Mouse (Mus musculus) splenic B cell, adult 2 months (primary cell): Measurements from ENCODE around the gene Sh2d3c.
A peak's percentile ranks its signal among the peaks of the same experiment; 100 is the strongest.

Experiments used
- DNase-seq: peaks from one replicate; pipeline ENCODE4 v3.0.0-alpha.2; 2011; ENCODE audit warnings: low read depth, low spot score
- H3K27me3 ChIP-seq: 2 replicates; pipeline ENCODE4 v1.6.1; 2012; ENCODE audit warnings: mild to moderate bottlenecking, low read length, moderate library complexity, mixed read lengths; ENCODE audit not compliant: control insufficient read depth, poor library complexity, insufficient read depth, severe bottlenecking
- H3K36me3 ChIP-seq: 2 replicates; pipeline ENCODE4 v1.6.1; 2012; ENCODE audit warnings: mild to moderate bottlenecking, low read length, moderate library complexity, mixed read lengths; ENCODE audit not compliant: control insufficient read depth, poor library complexity, insufficient read depth, severe bottlenecking

Gene Sh2d3c

DNA sequence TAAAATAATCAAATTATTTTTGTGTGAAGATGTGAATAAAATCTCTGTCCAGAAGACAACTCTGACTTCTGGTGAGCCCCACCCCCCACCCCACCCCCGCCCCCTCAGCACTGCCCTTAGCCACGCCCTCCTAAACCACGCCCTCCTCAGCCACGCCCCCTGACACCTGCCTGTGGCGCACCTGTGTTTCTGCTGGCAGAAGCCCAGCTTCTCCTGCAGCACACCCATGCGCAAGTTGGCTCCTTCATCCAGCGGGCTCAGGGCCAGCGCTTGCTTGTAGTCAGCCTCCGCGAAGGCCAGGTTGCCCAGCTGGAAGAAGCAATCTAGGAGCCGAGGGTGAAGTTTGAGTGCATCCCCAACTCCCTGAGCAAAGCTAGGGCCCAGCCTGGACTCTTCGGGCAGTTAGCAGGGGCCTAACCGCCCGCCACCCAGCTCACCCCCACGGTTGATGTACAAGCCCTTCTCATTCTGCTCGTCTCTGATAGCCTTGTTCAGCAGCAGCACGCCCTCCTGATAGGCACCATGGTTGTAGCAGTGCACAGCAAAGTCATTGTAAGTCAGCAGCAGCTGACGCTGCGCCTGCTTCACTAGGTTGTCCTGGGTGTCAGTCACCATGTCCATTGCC is 47.9 kb downstream of the Sh2d3c start:
- no peaks in the 10 kb centered on the region for H3K36me3 ChIP-seq
- DNase-seq: no peak
- no peaks in the 10 kb centered on the region for H3K27me3 ChIP-seq

DNA sequence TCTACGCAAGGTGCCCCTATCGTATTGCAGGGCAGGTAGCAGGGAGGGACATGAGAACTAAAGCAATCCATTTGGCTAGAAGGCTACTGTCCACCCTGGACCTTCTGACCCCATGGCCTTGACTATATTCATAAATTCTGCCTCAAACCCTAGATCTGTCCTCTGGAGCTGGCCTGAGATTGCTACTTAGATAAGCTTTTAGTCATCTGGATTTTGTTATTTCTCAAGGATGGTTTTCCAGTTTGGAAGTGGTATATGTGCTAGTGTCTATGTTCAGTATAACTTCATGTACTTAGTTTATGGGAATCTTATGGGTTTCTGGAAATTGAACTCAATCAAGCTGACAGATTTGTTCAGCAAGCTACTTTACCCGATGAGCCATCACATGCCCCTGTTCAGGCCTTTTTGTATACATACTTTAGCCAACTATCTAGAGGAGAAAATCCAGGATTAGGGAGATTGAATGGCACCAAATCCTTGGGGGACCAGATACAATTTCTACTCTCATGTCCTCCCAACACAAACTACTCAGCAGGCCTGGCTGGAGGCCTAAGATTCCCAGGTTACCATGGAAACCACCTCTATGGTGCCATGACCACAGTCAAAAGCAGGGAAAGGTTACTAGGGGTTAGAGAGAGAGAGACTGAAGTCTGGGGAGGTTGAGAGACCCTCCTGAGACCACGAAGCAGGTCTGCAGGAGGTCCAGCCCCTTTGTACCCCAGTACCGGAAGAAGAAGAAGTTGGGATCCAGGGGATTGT is 48.7 kb downstream of the Sh2d3c start:
- Histone ChIP-seq H3K27me3 (no peaks in the 10 kb centered on the region), H3K36me3 (no peaks in the 10 kb centered on the region)
- DNase-seq: no peak

DNA sequence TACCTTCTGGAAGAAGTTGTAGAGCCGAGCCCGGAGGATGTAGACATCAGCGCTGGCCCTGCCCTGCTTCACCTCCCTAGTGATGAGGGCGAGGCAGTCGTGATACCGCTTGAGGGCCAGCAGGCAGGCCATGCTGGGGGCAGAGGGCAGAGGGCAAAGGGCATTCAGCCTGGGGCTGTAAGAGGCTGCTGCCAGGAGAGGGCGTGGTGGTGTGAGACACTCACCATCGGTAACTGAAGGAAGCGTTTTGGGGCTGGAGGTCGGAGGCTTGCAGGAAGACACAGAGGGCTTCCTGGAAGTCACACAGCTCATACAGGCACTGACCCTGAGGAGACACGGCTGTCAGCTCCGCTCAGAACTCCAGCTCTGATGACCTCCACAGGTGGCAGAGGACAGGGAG is 51.0 kb downstream of the Sh2d3c start:
- H3K36me3 ChIP-seq: no peaks in the 10 kb centered on the region
- no peak for DNase-seq
- H3K27me3 ChIP-seq: no peaks in the 10 kb centered on the region

DNA sequence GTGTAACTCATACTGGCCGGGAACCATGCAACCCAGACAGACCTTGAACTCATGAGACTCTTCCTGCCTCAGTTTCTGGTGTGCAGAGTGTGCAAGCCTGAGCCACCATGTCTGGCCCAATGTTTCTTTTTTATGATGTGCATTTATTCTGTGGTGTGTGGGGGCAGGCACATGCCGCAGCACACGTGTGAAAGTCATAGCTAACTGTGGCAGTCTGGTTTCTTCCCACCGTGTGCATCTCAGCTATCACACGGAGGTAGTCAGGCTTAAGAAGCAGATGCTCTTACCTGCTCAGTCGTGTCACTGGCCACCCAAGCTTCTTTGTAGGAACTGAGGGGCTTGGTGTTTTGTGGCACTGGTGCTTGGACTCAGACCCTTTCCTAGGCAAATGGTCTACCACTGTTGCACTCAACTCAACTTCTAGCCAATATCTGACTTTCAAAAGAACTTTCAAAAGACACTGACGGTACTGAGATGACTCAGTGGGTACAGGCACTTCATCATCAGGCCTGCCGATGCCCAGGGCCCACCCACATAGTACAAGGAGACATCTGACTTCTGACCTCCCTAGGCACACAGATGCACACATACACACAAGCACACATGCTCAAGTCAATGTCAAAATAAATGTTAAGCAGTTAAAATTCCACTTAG is 51.9 kb downstream of the Sh2d3c start:
- no peak for DNase-seq
- Histone ChIP-seq H3K36me3 (no peaks in the 10 kb centered on the region), H3K27me3 (no peaks in the 10 kb centered on the region)

DNA sequence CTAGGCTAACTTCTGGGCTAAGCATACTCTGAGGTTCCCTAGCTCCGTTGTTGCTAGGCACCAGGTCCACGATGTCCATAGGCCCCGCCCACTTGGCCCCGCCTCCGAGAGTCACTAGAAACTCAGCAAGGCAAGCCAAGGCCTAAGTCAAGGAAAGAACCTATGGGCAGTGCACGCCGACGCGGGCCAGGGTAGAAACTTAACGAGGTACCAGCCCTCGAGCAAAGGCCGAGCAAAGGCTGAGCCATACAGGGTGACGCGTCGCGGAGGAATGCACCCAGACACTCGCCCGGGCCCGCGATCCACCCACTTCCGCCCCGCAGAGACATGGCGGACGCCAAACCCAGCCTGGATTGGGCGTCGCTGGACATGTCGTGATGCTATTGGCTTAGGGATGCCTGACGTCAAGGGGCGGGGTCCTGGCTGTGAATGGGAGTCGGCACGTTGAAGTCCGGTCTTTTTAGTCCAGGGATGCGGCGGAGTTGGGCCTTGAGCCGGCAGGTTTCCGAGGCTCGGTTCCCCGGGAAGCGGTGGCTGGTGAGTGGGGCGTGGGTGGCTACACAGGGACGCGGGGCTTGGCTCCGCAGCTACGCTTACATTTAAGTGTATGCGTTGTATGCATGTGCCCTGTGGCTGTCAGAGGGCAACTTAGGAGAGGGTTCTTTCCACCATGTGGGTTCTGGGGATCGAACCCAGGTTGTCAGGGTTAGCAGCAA is 54.7 kb downstream of the Sh2d3c start, which contains the start of the genes Ttc16 and Ptrh1:
Ttc16 (minus strand) TSS at position 275 of the 716 bp plus-strand sequence.
Ptrh1 (plus strand) TSS at position 428 of the 716 bp plus-strand sequence.
- Histone ChIP-seq H3K36me3 (no peaks in the 10 kb centered on the region), H3K27me3 (no peaks in the 10 kb centered on the region)
- DNase-seq: peak; percentile 96

DNA sequence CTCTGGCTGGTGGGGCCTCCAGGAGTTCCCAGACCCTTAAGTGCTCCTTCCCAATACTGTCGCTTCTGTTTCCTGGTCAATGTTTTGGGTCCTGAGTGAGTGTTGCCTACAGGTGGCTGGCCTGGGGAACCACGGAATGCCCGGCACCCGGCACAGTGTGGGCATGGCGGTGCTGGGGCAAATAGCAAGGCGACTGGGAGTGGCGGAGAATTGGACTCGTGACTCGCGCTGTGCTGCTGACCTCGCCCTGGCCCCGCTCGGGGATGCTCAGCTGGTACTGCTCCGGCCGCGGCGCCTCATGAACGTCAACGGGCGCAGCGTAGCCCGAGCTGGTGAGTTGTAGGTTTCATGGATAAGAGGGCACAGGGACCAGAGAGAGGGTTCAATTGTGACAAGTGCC is 55.3 kb downstream of the Sh2d3c start:
- no peaks in the 10 kb centered on the region for H3K27me3 ChIP-seq
- H3K36me3 ChIP-seq: no peaks in the 10 kb centered on the region
- DNase-seq: no peak

DNA sequence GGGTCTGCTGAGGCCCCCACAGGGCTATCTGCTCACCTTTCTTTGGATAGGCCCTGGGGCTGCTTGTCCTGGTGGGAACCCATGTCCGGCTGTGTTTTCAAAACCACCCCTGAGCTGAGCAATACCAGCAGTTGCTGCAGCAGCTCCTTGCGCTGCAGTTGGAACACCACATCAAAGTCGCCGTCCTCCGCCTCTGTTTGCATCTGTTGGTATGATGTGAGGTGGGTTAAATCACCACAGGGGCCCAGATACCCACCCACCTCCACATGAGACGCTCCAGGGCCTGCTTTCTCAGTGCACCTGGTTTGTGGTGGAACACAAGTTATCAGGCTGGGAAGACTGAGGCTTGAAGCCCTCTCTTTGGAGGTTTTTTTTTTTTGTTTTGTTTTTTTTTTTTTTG is 57.2 kb downstream of the Sh2d3c start:
- Histone ChIP-seq H3K36me3 (no peaks in the 10 kb centered on the region), H3K27me3 (no peaks in the 10 kb centered on the region)
- DNase-seq: no peak

DNA sequence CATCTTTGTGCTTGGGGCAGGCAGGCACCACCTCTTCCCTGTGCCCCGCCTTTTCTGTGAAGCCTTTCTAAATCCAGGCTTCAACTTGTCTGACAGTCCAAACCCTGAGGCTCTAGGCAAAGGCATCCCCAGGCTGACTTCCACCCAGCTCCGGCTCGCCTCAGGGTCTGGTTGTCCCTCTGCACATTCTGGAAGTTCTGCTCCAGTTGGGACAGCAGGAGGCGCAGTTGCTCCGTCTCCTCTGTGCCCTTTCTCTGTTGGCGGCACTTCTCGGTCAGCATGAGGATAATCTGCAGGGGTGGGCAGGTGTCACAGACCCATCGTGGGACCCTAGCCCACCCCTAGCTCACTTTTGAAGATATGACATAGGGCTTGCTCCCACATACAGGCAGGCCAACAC is 58.3 kb downstream of the Sh2d3c start:
- no peaks in the 10 kb centered on the region for H3K27me3 ChIP-seq
- no peaks in the 10 kb centered on the region for H3K36me3 ChIP-seq
- peak; percentile 70 for DNase-seq

DNA sequence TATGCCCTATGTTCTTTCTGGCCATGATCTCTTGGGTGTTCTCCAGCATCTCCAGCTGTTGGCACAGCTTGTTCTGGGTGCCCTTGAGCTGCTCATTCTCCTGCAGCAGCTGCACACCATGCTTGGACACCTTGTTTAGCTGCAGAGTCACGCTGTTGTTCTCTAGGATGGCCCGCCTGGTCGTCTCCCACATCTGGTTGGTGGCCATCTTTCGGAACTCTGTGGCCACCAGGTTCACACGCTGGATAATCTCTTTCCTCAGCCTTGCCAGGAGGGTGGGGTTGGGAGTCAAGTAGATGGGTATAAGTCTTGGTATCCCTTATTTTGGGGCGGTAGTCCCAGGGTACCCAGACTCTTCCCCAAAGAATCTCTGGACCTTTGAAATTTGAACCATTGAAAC is 58.9 kb downstream of the Sh2d3c start:
- H3K36me3 ChIP-seq: no peaks in the 10 kb centered on the region
- H3K27me3 ChIP-seq: no peaks in the 10 kb centered on the region
- no peak for DNase-seq

DNA sequence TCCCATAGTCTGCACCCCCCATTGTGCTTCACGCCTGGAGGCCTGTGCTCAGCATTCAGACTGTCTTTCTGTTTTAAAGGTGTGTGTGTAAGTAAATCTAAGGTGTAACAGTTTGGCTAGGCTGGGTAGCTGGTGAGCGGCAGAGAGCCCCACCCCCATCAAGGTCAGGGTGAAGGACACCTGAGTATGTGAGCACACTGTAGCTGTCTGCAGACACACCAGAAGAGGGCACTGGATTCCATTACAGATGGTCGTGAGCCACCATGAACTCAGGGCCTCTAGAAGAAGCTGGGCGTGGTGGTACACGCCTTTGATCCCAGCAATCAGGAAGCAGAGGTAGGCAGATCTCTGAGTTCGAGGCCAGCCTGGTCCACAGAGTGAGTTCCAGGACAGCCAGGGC is 60.9 kb downstream of the Sh2d3c start:
- Histone ChIP-seq H3K36me3 (no peaks in the 10 kb centered on the region), H3K27me3 (no peaks in the 10 kb centered on the region)
- DNase-seq: no peak

DNA sequence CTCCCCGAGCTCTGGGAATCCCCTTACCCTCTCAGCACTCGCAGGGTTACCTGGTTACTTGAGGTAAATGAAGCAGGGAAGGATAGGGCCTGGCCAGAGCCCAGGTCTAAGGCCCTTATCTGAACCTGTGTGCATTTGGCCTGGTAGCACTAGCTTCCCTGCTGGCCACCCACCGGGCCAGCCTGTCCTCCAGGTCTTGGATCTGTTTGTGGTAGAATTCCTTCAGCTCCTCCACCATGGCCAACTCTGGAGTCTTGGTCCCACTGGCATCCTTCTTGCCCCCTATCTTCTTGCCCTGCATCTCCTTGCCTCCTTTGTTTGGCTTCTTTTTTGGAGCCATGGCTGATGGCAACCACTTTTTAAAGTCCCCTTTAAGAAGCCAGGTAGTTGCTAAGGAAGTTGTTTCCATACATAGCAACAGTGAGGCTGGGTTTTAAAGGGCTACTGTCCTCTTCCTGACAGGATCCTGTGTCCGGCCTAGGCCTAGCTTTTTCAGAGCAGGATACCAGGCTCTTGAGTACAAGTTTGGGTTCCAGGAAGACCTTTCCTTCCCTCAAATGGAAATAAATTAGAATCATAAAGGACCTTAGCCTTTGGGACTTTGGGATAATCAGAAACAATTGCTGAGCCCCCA is 63.3 kb downstream of the Sh2d3c start, which contains the start of gene Cfap157:
Cfap157 (minus strand) TSS at position 381 of the 634 bp plus-strand sequence.
- no peaks in the 10 kb centered on the region for H3K36me3 ChIP-seq
- H3K27me3 ChIP-seq: no peaks in the 10 kb centered on the region
- no peak for DNase-seq

DNA sequence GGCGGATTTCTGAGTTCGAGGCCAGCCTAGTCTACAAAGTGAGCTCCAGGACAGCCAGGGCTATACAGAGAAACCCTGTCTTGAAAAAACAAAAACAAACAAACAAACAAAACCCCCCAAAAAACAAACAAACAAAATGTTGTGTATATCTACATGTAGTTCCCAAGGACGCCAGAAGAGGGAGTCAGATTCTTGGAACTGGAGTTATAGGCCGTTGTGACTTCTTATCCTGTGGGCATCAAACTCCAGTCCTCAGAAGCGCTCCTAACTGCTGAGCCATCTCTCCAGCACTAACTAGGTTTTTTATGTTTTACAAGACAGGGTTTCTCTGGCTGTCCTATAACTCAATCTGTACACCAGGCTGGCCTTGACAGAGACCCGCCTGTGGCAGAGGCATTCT is 66.3 kb downstream of the Sh2d3c start:
- peak; percentile 61 for DNase-seq
- no peaks in the 10 kb centered on the region for H3K36me3 ChIP-seq
- H3K27me3 ChIP-seq: no peaks in the 10 kb centered on the region

DNA sequence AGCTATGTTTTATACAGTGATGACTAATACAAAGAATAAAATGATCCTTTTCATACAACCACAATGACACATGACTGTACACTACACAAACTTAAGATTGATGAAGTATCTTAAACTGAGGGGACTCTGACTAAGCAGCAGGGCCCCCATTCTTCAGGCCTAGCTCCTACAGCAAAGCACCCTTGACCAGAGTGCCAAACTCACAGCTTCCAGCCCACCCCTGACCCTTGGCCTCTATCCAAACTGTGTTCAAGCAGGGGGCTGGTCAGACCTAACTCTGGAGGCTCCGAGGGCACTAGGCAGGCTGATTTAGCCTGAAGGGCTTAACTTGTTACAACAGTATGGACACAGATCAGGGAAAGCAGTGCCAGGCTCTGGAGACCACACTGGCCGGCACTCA is 67.7 kb downstream of the Sh2d3c start:
- no peaks in the 10 kb centered on the region for H3K36me3 ChIP-seq
- no peak for DNase-seq
- no peaks in the 10 kb centered on the region for H3K27me3 ChIP-seq

DNA sequence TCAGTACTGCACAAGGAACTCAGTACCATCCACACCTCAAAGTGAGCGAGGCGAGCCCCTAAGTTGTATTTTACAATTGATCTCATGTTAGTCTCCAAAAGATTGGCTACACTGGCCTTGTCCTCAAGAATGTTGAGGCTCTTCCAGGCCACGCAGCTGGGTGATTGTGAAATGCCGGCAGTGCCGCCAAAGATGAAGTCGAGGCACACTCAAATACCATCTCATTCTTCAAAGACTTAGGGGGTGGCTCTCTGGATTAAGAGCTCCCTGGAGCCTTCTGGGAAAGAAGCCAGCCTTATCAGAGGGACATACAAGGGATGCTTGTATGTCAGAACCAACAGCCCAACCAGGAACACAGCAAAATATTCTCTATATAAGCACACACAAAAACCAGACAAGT is 70.4 kb downstream of the Sh2d3c start:
- DNase-seq: no peak
- no peaks in the 10 kb centered on the region for H3K36me3 ChIP-seq
- H3K27me3 ChIP-seq: no peaks in the 10 kb centered on the region
